In genomic region chr5:16277058-16277457, GRCm38 (mm10) we compare ENCODE assay signal across 27 mouse cellular contexts.
"Had no signal": no experiment of that assay in that cellular context is flagged by ENCODE, and none has a peak within 500 bp of the region (broad histone marks: within the 10 kb centered on the region; RNA-seq: fewer than 3 reads in every experiment).

No protein-coding gene starts in this region.

- ATAC-seq: hindbrain, embryonic 16.5 days; inflammation-experienced regulatory T-cells, adult 6 months; intestine, embryonic 15.5 days; intestine, postnatal 0 days; liver, postnatal 0 days had no signal

- H3K4me3 ChIP-seq: heart, embryonic 10.5 days; heart, embryonic 12.5 days; hindbrain, embryonic 10.5 days; hindbrain, embryonic 12.5 days; intestine, embryonic 15.5 days; left cerebral cortex, adult 2 months; limb, embryonic 10.5 days; limb, embryonic 12.5 days; liver, embryonic 13.5 days; liver, embryonic 15.5 days had no signal

- H3K9me3 ChIP-seq: heart, embryonic 10.5 days; heart, embryonic 12.5 days; hindbrain, embryonic 12.5 days; intestine, embryonic 15.5 days; limb, embryonic 10.5 days; limb, embryonic 12.5 days; liver, embryonic 13.5 days; liver, embryonic 15.5 days had no signal

- H3K9ac ChIP-seq: heart, embryonic 12.5 days; hindbrain, embryonic 12.5 days; hindbrain, embryonic 14.5 days; intestine, embryonic 15.5 days; limb, embryonic 12.5 days; liver, embryonic 13.5 days; liver, embryonic 15.5 days; liver, postnatal 0 days had no signal

- H3K27me3 ChIP-seq: heart, embryonic 12.5 days; hindbrain, embryonic 12.5 days; intestine, embryonic 15.5 days; limb, embryonic 12.5 days; liver, embryonic 13.5 days; liver, embryonic 15.5 days had no signal

- H3K4me1 ChIP-seq: heart, embryonic 10.5 days; heart, embryonic 12.5 days; hindbrain, embryonic 10.5 days; hindbrain, embryonic 12.5 days; intestine, embryonic 15.5 days; limb, embryonic 10.5 days; liver, embryonic 13.5 days; liver, embryonic 15.5 days had no signal

- H3K4me2 ChIP-seq: heart, embryonic 12.5 days; hindbrain, embryonic 12.5 days; hindbrain, embryonic 14.5 days; intestine, embryonic 15.5 days; limb, embryonic 12.5 days; liver, embryonic 11.5 days; liver, embryonic 13.5 days; liver, embryonic 15.5 days had no signal

- DNase-seq: gastrocnemius, postnatal 10 days; gastrocnemius, postnatal 25 days; heart, adult 18-20 months; heart, postnatal 10 days; heart, postnatal 4 days; kidney, adult 18-20 months; kidney, adult 8-10 months; kidney, postnatal 10 days; kidney, postnatal 25 days; kidney, postnatal 4 days; liver; liver, embryonic 13.5 days; liver, postnatal 0 days had no signal

- H3K27ac ChIP-seq: heart, embryonic 10.5 days; hindbrain, embryonic 10.5 days; hindbrain, embryonic 12.5 days; hindbrain, embryonic 14.5 days; intestine, embryonic 15.5 days; left cerebral cortex, adult 2 months; limb, embryonic 10.5 days; limb, embryonic 12.5 days; liver, embryonic 13.5 days; liver, embryonic 15.5 days had no signal

- H3K36me3 ChIP-seq: heart, embryonic 10.5 days; hindbrain, embryonic 10.5 days; hindbrain, embryonic 12.5 days; intestine, embryonic 15.5 days; limb, embryonic 10.5 days; limb, embryonic 12.5 days; liver, embryonic 13.5 days; liver, embryonic 15.5 days had no signal
